Mouse (Mus musculus): Measurements from ENCODE around the gene H2-K1.
"Not testable (repeated sequence)": the region's sequence is repeated elsewhere in the genome, so short reads cannot be mapped to it uniquely, and the experiment has no call there.

Gene H2-K1

GRCm38 (mm10) chr17:34026917-34027655 is 26.9 kb upstream of the H2-K1 start:
- peak; percentile 32 for DNase-seq (ENCODE audit: low spot score)

GRCm38 (mm10) chr17:34026221-34026620 is 26.1 kb upstream of the H2-K1 start:
- DNase-seq (ENCODE audit: low spot score), result peak; percentile 20

DNA sequence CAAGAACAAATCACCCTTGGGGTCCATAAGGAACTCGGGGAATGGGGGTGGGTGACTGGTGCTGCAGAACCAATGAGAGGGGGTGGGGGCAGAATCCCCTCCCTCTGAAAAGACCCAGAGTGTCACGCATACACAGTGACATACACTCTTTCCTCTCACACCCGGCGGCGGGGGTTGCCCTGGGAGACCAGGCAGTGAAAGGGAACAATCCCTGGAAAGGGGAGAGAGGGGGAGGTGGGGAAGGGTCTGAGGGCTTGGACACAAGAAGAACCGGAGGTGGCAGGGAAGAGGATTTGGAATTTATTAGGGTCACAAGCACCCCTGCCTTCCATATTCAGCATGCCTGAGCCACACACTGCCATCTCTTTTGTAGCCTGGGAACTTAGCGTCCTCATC is 25.6 kb upstream of the H2-K1 start:
- DNase-seq (ENCODE audit: low spot score), result peak; percentile 18

DNA sequence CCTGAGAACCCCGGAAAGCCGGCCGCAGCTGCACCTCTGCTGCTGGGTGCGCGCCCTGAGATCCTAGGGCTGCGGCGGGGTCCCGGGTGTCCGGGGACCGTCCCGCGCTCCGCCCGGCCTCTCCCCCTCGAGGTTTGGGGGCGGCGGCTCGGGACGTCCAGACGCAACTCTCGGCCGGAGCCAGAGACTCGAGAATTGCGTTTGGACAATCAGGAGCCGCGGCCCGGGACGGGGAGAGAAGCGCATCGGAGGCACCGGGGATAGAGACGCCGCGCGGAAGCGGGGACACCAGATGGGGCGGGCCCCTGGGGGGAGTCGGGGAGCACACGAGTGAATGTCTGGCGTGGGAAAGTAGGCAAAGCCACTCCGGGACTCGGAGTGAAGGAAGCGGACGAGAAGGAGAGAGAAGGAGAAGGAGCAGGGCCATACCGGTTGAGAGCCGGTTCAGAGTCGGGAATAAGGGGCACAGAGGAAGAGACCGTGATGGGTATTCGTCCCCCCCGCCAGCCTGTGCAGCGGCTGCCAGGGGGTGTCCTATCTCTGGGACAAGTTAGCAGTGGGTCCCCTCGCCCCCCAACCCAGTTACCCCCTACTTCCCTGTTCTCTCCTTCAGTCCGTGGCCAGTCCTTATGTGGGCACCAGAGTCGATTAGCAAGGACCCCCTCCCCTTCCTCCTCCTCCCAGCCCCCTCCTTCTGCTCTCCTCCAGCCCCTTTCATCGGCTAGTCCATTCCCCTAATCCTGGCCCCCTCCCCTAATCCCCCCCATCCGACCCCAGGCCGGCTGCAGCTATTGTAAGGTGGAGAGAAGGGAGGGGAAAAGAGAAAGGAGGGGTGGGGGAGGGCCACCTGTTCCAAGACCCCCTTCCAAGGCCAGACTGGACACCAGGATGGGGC is 25.0 kb upstream of the H2-K1 start:
- DNase-seq (ENCODE audit: low spot score), result peak; percentile 9

DNA sequence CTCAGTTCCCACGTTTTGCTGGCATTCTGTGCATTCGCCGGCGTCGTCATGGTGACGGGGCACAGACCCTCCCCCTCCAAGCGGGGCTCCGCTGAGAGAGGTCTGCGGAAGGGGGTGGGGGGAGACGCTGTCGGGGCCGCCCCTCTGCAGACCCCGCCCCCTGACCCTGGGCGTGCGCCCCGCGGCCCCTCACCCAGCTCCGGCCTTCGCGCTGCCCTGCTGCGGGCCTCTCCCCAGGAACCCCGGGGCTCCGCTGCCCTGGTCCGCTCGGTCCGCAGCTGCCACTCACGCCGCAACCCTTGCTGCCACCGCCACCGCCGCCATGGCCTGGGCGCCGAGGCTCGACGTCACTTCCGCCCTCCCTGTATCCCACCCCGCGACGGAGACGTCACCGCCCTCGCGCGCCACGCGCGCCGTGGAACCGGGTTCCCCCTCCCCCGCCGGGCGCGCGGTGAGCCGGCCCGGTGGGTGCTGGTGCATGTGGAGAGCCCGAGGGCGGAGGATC is 24.2 kb upstream of the H2-K1 start, which contains the start of gene Ring1:
Gene Ring1 (minus strand): TSS at position 364 of the 505 bp plus-strand sequence.
- peak; percentile 86 for DNase-seq (ENCODE audit: low spot score)

DNA sequence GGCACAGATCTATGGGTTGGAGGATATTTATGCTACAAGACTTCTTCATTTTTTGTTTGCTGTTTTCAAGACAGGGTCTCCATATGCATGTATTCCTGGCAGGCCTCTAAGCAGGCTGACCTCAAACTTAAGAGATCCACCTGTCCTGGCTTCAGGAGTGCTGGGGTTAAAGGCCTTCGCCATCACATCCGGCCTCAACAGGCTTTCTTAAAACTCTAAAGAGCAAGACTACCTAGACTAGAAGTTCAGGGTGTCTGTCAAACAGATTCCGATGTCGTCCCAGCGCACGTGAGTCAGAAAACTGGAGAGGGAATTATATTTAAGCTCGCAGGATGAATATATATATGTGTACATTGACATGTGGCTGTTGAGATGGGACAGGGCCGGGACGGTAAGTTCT is 23.5 kb upstream of the H2-K1 start:
- DNase-seq (ENCODE audit: low spot score), result no peak

DNA sequence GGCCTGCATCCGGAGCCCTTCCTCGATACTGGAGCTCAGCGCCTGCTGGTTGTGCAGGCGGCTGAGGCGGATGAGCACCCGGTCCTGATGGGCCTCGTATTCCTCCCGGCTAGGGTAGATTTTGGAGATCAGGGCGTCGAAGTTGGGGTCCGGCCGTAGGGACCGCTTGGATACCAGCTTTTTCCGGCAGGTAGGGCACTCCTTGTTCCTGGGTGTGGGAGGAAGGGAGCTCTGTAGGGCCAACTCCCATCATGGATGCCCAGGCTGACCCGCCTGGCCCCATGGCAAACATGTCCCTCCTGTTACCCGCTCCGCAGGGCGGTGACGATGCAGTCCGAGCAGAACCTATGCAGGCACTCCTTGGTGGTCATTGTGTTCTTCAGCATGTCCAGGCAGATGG is 22.8 kb upstream of the H2-K1 start:
- peak; percentile 9 for DNase-seq (ENCODE audit: low spot score)

DNA sequence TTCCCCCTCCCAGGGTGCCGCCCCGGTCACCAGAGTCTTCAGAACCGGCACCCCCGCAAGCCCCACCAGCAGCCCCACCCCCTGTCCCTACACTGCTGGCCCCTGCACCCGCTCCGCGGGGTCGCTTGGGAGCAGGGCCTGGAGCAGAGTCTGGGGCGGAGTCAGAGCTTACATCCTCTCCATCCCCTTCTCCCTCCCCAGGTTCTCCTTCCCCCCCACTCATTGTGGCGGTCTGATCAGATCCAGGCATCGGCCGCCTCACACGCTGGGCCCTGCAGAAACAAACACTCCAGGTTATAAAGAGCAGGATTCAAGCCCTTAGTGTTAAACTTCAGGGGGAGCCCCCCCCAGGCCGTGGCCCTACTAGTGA is 22.3 kb upstream of the H2-K1 start:
- peak; percentile 11 for DNase-seq (ENCODE audit: low spot score)

DNA sequence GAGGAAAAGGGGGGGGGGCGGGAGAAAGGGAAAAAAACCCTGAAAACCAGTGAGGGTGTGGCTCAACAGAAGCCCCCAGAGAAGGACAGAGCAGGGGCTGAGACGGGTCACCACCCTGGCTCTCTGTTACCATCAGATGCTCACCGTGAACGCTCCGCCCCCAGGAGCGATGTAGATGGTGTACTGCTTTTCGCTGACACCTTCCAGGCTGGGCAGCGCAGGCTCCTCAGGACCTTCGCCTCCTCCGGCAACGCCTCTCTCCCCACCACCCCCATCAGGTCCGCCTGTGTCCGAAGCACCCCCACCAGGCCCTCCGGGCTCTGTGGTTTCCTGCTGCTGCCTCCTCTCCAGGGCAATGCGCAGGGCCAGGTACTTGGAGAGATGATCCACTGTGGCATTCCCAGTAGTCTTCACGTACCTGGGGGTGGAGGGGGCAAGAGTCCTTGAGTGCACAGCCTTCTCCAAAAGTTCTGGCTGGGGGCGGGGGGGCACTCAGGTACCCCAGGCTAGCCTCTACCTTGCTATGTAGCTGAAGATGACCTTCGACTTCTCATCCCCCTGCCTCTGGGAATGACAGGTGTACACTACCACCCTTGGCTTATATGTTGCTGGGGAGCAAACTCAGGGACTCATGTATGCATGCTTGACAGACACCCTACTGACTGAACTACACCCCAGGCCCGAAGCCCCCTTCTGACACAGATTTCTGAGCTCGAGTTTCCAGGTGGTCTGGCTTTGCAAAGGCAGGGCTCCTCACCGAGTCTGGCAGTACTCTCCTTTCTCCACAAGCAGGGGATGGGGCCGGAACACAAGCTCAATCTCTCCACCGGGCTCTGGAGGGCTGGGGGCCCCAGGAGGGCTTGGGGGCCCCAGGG is 21.6 kb upstream of the H2-K1 start:
- peak; percentile 29 for DNase-seq (ENCODE audit: low spot score)

GRCm38 (mm10) chr17:34013436-34013835 is 13.3 kb upstream of the H2-K1 start:
- DNase-seq (ENCODE audit: low spot score), result no peak

DNA sequence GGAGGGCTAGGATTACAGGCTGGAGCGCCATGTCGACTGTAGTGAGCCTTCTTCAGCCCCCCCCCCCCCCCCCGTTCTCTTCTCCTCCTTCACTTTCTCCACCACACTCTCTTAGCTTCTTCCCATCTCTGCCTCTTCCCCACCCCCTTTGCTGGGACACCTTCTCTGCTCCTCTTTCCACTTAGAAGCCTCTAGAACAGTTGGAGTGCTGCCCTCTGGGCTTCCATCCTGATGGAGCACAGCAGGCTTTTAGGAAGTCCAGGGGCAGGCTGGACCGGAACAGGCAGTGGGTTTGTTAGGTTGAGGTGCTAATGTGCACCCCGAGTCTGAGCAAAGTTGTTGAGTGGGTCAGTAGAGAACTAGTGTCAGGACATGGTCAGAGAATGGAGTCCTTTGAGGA is 10.0 kb upstream of the H2-K1 start:
- DNase-seq (ENCODE audit: low spot score), result no peak

DNA sequence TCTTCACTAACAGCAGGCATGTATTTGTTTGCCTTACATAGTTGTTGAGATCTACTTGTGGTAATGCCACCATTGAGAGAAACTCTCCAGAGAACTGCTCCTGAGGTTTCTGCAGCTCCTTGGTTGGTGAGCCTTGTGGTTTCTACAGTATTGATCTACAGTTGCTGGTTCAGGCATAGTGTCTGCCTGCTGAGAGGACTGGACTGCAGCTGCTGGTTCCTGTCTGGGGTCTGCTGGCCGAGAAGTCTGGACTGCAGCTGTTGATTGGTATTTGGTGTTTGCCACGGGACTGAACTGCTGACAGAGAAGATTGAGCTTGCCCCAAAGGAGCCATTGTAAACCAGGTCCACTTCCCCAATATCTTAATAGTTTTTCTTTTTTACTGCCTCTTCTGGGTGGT is 6.4 kb upstream of the H2-K1 start:
- no peak for DNase-seq (ENCODE audit: low spot score)

- no peak for DNase-seq (ENCODE audit: low spot score)
Measured at GRCm38 (mm10) chr17:34003426-34003825, 3.3 kb upstream of the H2-K1 start.

DNA sequence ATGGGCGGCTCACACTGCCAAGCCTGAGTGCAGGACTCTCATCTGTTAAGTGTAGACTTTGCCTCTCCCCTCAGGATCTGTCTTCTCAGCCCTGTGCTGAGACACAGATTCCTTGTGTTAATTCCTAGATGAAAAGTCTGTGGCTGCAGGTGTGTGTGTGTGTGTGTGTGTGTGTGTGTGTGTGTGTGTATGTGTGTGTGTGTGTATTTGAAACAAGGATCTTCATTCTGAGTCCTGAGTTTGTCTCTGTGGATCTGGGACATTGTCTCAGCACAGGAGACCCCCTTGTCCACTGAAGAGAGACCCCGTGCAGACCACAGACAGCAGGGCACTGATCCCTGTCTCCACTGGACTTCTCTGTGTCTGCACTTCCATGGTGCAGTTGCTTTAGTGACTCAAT is 649 bp upstream of the H2-K1 start:
- DNase-seq (ENCODE audit: low spot score), result not testable (repeated sequence)

- peak; percentile 30 for DNase-seq (ENCODE audit: low spot score)
Measured at GRCm38 (mm10) chr17:33999341-34000149, 602 bp downstream of the H2-K1 start.

GRCm38 (mm10) chr17:33998697-33999096 is 1.4 kb downstream of the H2-K1 start:
- DNase-seq (ENCODE audit: low spot score), result not testable (repeated sequence)

DNA sequence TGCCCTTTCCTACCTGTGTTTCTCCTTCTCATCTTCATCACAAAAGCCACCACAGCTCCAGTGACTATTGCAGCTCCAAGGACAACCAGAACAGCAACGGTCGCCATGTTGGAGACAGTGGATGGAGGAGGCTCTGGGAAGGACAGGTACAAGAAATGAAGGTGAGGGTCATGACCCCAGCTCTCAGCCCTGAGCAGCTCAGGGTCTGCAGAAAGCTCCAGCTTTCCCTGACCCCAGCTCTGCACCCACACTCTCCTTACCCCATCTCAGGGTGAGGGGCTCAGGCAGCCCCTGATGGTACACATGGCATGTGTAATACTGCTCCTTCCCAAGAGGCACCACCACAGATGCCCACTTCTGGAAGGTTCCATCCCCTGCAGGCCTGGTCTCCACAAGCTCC is 3.1 kb downstream of the H2-K1 start:
- not testable (repeated sequence) for DNase-seq (ENCODE audit: low spot score)

DNA sequence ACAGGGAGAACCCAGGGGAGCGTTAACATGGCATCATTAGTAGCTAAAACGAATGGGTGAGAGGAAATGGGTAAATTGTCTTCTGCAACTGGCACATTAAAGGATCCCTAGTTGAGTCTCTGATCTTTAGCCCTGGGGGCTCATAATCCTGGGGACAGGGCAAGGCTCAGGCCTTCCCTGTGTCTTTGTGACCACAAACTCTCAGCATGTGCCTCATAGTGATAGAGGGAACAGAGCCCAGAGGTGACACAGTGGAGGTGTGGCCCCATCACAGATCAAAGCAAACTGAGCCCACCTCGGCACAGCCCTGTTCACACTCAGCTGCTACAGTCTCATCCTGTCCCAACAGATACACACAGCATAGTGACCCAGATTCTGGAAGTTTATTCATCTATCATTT is 4.5 kb downstream of the H2-K1 start:
- no peak for DNase-seq (ENCODE audit: low spot score)

DNA sequence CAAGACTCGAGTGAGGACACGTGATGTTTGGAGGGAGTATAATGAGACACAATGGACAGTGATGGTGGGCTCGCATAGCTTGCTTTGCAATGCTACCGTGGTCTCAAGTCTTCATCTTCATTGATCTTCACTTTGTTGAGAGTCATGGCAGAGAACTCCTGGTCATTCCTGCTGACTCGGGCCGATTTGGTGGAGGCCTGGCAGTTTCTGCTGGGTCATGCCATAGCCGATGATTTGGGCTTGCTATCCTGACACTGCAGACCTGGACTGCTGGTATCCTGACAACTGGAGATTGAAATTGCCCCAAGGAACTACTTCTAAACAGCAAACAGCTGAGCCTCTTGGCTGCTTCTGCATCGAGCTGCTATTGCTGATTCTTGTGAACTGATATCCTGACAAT is 5.2 kb downstream of the H2-K1 start:
- no peak for DNase-seq (ENCODE audit: low spot score)

DNA sequence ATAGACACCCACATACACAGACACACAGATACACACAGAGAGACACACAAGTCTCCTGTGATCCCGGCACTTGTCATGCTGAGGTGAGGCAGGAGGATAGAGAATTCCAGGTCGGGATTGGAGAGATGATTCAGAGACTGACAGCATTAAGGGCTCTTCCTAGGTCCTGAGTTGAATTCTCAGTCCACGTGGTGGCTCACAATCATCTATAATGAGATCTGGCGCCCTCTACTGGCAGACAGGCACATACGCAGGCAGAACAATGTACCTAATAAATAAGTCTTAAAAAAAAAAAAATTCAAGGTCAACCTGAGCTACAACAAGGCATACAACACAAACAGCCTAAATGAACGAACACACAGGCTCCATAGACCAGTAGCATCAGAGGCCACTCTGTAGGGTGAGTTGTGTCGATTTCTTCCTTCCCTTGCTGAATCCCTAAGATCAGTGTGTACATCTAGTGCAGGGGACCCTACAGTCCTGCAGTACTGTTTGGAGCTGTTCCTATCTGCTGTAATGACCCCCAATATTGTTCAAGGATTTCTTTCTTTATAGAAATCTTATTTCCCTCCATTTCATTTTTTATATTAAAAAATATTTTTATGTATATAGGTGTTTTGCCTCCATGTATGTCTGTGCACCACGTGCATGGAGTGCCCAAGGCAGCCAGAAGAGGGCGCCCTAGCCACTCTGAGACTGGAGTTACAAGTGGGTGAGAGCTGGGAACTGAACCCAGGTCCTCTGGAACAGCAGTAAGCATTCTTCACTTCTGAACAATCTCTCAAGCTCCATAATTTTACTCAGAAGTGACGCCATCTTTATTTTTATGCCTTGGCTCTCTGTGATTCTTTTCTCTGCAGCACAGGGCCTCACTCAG is 8.1 kb downstream of the H2-K1 start:
- DNase-seq (ENCODE audit: low spot score), result peak; percentile 42
